Comparison of ENCODE assay signal across 8 mouse cellular contexts in the genomic region with DNA sequence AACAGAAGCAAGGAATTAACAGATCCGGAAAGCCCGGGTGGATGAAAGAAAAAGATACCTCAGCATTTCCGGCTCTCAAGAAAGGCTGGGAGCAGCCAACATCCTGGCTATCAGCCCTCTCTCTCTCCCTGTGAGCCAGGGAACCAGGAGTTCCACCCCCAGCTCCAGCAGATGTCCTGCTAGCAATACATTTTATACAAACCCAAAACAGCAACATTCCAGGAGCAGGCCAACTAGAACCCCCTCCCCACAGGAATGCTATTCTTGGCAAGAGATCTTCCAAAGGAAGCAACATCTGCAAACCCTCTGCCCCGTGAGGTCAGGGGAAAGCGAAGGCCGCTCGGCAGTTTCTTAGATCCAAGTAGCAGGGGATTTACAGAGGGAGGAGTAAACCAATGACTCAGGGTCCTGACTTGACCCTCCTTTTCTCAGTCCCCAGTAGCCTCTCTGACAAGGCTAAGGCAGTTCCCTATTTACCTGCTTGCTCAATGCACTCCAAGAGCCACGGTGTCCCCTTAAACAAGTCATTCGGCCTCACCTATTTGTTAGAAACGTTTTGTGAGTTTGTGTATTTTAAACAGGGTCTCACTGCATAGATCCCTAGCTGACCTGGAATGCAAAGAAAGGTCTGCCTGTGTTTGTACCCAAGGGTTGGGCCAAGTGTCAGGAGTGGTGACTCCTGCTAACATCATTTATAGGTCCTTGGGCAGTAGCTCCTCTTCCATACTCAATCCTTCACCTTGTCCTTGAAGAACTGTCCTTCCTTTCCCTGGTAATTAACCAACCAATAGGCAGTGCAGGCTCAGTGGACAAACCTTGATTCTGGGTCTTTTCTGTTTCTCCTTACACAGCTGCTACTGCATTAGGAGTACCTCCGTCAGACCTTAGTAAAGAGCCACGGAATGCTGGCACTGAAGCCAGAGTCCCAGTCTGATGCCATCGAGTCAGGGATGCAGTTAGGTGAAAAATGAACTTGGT. TPM values are rescaled to one million over a fixed set of nuclear protein-coding genes. Genes with fewer than 3 reads are reported as not detected.
A peak's percentile ranks its signal among the peaks of the same experiment; 100 is the strongest.
DNase-seq lines count a peak whose midpoint lies in the region; ATAC-seq lines count a peak whose summit lies in the region.

No protein-coding gene starts in this region.

- DNase-seq in frontal cortex, postnatal 36 days (ENCODE audit: low spot score in 2 of 2): peak; percentile 36 to 42
- no peak for DNase-seq in frontal cortex, postnatal 25 days (ENCODE audit: low spot score in 2 of 2)
- DNase-seq in urinary bladder, postnatal 14 days (ENCODE audit: low spot score): peak; percentile 36
- no peak for DNase-seq in urinary bladder, postnatal 10 days (ENCODE audit: low spot score)
- DNase-seq in heart, postnatal 36 days: peak; percentile 36 to 42
- DNase-seq in lung, postnatal 14 days: peak; percentile 41
- DNase-seq in cerebellum, postnatal 4 days (ENCODE audit: low spot score in 2 of 2): no peak

- ATAC-seq in inflammation-experienced regulatory T-cells, adult 6 months: no peak

- intact Hi-C loops in heart, postnatal 36 days (cut with DNase I): loop anchor here (2.0 kb wide), 1 partner anchor 58 kb away; no protein-coding TSS in a partner anchor

RNA-seq across cellular contexts. Expression of a gene that starts 3.1 kb away (rescaled TPM):
- 1 to 10 TPM; 4.3 to 6.9 TPM for total RNA-seq in heart, postnatal 36 days (2021)
- not detected for polyA plus RNA-seq in inflammation-experienced regulatory T-cells, adult 6 months (2017; shearing (Covaris generic))

RNA-seq across cellular contexts. Expression of a gene that starts 37.6 kb away (rescaled TPM):
- 10 to 100 TPM; 74.3 to 78.3 TPM for total RNA-seq in heart, postnatal 36 days (2021)
- 10 to 100 TPM; 52.3 to 72.4 (median 53.1) TPM for polyA plus RNA-seq in inflammation-experienced regulatory T-cells, adult 6 months (2017; shearing (Covaris generic))

RNA-seq across cellular contexts. Expression of a gene that starts 37.8 kb away (rescaled TPM):
- total RNA-seq in heart, postnatal 36 days (2021): 10 to 100 TPM; 37.3 to 39.1 TPM
- polyA plus RNA-seq in inflammation-experienced regulatory T-cells, adult 6 months (2017; shearing (Covaris generic)): 100 to 1,000 TPM in 1 of 3 experiments, 10 to 100 TPM in 2; 80.5 to 101 (median 90.8) TPM

Comparison
In these comparisons a context has a peak if more than half of its experiments do, and no peak if none do; other contexts are left out.
1. DNase-seq: peak in frontal cortex, postnatal 36 days (2 of 2), urinary bladder, postnatal 14 days (single experiment), heart, postnatal 36 days (2 of 2) and lung, postnatal 14 days (single experiment); none in frontal cortex, postnatal 25 days (0 of 2), urinary bladder, postnatal 10 days (single experiment) and cerebellum, postnatal 4 days (0 of 2).